Mouse (Mus musculus): ENCODE measurements at regions not wholly inside any gene's neighbourhood (a gene's known extent, or its start where the extent isn't known, plus 50 kb on each side); places are given as distances from the start of the nearest gene placed in this dataset.
A peak's percentile ranks its signal among the peaks of the same experiment; 100 is the strongest.
"Not testable (repeated sequence)": the region's sequence is repeated elsewhere in the genome, so short reads cannot be mapped to it uniquely, and the experiment has no call there.

DNA sequence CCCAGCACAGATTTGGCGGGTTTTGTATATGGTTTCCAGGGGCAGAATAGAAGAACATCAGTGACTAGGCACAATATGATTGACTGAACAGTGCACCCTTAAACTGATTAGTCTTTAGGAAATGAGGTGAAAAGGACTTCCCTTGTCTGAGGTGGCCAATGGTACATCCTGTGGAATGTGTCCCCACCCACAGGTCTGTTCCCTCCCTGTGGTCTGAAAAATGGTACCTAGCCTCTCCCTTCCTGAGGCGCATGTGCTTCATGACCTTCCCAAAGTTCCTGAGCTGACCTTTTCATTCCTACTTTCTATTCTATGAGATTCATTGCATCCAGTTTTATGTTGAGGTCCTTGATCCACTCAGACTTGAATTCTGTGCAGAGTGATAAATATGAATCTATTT, 76.0 kb downstream of the Zfp97 start:
- DNase-seq (ENCODE audit: low read depth): not testable (repeated sequence)

GRCm38 (mm10) chr17:17229069-17229468, 107.9 kb downstream of the Zfp97 start:
- no peak for DNase-seq (ENCODE audit: low read depth)

DNA sequence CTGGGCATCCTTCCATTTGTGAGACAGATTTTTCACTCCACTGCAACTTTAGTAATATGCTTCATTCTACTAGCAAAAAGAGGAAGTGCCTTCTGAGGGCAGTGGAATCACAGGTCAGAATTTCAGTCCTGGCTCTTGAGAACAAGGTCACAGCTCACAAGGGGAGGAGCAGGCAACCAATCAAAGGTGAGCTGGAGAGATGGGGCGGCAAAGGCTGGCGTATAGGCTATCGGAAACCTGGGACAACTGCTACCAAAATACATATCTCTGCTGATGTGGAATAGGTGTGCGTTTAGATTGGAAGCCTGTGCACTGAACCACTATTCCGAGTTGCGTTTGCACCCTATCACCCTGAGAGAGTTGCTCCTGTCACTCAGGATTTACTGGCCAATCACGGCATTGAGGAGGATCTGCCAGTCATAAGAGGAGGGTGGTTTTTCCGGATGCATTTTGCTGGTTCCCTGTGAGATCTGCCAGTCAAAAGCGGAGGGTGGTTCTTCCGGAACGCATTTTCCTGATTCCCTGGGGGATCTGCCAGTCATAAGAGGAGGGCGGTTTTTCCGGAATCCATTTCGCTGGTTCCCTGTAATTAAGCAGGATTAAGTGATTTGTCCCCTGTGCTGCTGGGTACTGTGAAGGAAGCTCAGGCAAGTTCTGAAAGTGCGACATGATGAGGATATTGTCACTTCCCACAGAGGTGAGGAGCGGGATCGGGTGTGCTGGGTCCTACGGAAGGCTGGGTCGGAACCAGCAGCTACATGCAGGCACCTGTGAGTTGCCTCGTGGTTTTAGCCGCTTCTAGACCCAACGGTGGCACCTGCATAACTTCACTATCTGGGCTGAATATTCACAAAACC, 113.3 kb downstream of the Zfp97 start:
- DNase-seq (ENCODE audit: low read depth): peak; percentile 90

- not testable (repeated sequence) for DNase-seq (ENCODE audit: low read depth)
These were observed 113.9 kb downstream of the Zfp97 start for GRCm38 (mm10) chr17:17235186-17235482.

Measured in fibroblast of lung, adult 2 months (primary cell).